Mouse (Mus musculus) adrenal gland, adult (tissue): ENCODE data around the gene D230025D16Rik.
A peak's percentile ranks its signal among the peaks of the same experiment; 100 is the strongest.
"Not testable (repeated sequence)": the region's sequence is repeated elsewhere in the genome, so short reads cannot be mapped to it uniquely, and the experiment has no call there.

Experiments
- DNase-seq, 2 experiments: peaks; one replicate each; pipeline ENCODE4 v3.0.0; 2022 to 2023; ENCODE audit warnings: low spot score in 1 of 2; ENCODE audit not compliant: inconsistent age in 2 of 2

Gene D230025D16Rik

DNA sequence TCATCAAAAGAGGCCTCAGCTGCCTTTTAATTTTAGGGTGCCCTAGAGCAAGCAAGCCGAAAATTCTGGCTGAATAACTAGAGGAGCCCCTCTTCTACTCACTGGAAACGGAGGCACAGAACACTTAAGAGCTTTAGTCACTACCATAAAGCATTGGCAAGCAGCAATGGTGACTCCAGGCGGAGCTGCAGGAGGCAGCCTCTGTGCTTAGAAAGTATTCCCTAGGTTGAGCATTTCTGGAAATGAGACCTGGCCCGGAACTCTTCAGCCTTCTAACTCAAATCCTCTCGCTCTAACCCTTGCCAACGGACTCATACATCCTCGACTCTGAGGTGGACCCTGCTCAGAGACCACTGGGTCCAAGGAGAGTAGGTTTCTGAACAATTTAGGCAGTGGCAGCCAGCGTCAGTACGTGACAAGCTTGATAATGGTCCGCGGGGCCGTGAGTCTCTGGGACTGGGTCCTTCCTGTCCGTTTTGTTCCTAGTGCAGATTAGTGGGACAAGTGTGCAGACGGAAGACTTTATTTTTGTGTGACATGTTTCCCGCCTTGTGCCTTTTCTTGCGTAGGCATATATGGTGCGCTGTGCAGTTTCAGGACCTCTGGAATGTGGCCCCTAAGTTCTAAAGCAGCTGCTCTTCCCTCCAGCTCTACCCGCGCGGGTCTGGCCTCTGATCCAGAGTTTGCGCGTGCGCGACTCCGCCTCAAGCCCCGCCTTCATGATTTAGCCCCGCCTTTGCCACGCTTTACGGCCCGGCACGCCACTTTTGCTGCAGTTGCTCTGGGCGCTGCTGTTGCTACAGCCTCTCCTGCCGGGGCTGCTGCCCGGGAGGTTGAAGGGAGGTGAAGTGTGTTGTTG, at the start of gene D230025D16Rik:
TSS of gene D230025D16Rik (plus strand) at position 733 of the 859 bp plus-strand sequence.
- DNase-seq: peak; percentile 95 to 99

DNA sequence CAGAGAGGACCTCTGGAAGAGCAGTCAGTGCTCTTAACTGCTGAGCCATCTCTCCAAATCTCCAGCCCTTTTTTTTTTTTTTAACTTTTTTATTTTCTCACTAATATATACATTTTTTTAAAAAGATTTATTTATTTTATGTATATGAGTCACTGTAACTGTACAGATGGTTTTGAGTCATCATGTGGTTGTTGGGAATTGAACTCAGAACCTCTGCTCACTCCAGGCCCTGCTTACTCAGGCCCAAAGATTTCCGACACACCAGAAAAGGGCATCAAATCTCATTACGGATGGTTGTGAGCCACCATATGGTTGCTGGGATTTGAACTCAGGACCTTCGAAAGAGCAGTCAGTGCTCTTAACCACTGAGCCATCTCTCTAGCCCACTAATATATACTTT, 49.7 kb upstream of the D230025D16Rik start:
- DNase-seq: not testable (repeated sequence)

DNA sequence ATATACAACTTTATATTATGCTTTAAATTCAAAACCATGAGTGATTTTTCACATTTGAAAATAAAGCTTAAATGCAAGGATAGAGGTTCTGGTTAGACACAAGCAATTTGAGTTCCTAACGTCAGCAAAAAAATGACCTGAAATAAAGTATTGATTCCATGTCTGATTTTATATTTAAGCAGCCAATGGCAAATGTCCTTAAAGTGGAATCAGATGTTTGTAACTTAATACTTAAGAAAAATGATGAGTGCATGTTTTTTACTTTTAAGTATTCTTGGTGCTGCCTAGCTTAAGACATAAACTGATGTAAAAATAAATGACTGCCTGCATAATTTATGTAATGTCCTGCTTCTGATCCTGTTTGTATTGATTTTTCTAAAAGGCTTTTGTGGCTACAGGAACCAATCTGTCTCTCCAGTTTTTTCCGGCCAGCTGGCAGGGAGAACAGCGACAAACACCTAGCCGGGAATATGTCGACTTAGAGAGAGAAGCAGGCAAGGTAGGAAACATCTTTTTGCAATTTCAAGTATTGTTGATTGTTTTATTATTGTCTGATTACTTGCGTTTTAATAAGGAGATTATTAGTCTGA, 46.6 kb upstream of the D230025D16Rik start:
- DNase-seq: no peak

DNA sequence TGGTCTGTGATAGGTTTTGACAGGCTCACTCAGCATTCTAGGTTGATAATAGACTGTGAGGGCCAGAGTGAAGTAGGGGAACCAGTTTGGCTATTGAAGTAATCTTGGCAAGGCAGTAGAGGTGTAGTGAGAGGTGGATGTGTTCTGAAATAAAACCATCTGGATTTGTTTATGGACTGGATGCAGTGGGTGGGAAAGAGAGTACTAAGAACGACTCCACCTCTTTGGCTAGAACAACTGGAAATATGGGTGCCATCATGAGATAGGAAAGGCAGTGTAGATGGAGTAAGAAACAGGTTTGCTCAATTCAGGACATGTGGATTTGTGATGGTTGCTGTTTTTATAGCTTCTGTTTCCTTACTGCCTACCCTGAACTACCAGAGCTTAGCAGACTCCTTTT, 42.7 kb upstream of the D230025D16Rik start:
- DNase-seq: no peak

DNA sequence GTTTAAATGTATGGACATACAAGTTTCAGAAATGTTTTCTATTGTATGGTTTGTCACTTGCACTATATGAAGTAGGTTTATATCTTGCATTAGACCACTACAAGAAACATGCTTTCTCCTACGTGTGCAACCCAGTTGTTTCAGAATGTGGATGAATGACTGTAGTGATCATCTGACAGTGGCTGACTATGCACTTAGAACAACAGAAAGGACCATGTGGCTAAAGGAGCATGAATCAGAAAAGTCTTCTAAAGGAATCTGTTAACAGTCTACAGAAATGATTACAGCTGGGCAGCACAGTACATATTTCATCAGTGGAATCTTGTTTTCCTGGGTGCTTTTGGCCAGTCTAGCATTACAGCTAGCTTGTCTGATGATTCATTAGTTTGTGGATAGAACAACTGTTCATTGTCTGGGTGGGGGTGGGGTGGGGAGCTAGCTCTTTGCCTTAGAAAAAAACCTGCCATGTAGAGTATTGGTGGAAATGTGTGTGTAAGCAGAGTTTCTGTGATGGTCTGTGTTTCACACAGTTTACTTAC, 38.4 kb upstream of the D230025D16Rik start:
- peak in 1 of 2 experiments; percentile 49 for DNase-seq

DNA sequence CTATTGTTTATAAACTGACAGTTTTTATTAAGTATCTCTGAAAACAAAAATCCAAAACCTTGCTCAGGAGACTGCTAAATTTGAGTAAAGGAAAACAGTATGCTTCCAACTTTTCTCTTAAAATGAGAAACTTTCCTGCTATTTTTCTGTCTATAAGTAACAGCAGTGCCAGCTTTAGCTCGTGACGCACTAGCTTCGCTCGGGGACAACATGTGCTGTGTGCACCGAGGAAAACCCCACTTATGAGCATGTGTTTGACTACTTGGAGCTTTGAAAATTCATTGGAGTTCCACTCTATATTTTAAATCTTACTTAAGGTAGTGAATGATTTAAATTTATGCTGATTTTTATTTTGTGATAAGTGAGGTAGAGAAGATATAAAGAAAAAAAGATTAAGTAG, 32.8 kb upstream of the D230025D16Rik start:
- no peak for DNase-seq

DNA sequence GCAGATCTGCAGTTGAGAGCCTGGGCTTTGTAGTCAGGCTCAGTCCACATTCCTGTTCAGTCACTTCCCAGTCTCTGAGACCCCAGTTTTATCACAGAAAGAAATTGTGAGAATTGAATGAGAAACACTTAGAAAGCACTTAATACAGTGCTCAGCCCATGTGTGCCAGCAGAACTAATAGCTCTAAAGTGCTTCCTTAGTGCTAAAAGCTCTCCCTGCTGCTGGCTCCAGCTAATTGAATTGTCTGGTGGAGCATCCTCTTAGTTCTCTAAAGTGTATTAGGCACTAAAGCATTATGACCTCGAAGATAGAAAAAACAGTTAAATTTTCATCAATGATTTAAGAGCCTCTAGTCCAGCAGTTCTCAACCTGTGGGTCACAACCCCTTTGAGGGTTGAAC, 19.2 kb upstream of the D230025D16Rik start:
- no peak for DNase-seq

DNA sequence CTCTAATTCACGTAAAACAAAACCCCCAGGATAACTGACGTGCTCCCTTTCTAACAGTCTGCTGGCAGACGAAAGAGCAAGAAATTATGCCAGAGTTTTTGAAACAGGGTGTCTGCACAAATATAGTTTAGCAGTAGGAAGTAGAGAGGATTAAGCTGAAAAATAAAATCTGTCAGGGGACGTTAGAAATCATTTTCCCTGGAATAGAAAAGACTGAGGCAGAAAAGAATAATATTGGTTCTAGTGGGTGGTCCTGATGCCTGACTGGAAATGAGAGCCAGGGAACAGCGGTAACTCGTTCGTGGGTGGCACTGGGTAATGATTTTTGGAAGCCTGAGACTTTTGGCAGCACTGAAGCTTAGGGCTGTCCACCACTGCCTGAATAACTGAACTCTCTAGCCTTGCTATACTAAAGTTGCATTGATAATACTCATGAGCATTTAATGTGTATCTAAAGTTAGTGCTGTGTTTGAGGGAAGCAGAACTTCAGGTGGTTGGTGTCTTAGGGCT, 18.1 kb upstream of the D230025D16Rik start:
- no peak for DNase-seq

DNA sequence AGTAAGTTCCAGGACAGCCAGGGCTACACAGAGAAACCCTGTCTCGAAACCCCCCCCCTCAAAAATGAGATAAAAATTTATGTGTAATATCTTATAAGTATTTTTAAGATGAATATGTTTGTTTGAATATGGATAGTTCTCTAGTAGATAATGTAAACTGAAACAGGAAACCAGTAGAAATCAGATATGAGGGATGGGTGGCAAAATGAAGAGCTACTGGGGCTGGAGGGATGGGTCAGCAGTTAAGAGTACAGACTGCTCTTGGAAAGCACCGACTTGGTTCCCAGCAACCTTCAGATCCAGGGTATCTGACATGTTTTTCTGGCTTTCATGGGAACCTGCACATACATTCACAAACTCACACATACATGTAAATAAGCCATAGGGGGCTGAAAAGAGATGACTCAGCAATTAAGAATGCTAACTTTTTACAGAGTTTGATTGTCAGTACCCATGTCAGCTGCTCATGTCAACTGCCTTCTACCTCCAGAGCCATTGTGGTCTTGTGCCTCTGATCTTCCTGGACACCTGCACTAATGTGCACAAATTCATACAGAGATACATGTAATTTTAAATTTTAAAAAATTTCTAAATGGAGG, 17.2 kb upstream of the D230025D16Rik start:
- DNase-seq: no peak

DNA sequence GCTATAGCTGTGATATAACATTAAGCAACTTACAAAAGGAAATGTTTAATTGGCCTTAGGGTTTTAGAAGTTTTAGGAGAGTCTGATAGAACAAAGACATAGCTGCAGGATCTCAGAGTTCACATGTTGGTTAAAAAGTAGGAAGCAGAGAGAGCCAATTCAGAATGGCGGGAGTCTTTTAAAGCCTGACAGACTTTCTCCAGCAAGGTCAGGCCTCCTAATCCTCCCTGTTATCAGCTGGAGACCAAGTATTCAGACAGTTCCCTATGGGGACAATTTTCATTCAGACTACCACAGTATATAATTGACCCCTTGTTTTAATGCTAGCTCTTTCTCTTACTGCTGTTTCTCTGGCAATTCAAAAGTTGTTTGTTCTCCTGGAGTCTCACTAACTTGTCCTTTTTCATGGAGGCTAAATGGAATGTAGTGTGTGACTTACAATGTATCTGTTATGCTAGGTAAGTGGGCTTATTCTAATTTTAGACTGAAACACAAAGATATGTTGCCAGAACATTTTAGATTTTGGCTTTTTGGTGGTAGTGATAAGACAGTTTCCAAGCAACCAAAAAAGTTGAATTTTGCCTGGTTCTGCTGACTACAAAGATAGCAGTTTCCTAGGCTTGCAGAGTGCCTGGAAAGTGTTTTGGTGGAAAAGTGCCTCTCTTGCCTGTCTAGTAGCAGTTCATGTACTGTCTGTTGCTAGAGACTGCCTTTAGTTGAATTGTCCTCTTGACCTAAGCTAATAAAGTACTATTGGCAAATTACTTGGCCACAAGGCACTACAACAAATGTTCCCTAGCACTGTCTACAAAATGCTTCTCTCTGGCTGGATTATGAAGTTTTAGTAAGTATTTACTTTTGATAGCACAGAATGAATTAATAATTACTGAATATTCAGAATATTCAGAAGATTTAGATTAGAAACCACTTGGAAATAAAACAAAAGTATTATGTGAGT, 15.5 kb upstream of the D230025D16Rik start:
- no peak for DNase-seq

DNA sequence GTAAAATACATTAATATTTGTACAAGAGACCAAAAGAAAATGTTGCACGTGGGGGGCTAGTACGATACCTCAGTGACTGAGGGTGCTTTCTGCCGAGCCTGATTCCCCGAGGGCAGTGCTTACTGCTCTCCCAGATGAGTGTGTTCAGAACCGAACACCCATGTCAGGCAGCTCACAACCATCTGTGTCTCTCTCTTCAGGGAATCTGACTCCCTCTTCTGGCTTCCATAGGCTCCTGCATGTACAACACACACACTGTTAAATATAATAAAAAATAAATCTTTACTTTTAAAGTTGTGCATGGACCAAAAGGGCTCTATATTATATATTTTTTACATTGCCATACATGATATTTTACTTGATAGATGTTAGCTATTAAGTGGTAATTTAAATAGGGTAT, 10.8 kb upstream of the D230025D16Rik start:
- DNase-seq: no peak

DNA sequence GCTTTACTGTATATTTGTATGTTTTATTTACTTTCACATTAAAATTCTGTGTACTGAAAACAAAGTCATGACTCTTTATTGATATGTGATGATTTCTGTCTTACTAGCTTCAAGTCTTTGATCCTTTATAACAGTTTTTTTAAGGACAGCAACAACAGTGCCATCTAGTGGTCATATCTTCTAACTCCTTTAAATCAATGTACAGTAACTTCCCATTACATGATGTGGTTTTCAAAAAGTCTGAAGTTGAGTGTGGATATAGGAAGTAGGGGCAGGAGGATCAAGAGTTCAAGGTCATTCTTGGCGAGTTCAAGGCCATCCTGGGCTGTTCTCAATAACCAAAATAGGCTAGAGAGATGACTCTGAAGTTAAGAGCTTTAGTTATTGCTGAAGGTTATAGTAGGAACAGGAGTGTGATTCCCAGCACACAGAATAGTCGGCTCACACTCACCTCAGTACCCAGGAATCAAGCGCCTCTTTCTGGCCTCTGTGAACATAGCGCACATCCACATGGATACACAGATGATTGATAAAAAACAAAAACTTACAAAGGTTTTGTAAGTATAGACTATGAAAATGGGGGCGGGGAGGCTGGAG, 6.9 kb upstream of the D230025D16Rik start:
- DNase-seq: peak; percentile 18 to 76

DNA sequence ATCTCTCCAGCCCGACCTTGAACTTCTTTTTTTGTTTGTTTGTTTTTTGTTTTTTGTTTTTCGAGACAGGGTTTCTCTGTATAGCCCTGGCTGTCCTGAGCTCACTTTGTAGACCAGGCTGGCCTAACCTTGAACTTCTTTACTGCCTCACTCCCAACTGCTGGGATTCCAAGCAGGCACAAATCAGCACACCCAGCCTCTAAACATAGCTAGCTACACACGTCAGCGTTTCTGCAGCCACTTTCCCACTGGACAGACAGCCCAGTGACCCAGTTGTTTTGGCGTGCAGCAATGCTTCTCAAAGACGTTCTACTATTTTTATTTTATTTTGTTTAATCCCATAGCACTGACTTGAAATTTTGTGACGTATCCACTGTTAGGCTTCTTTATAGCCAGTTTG, 1.1 kb upstream of the D230025D16Rik start:
- DNase-seq: peak; percentile 30 to 52

DNA sequence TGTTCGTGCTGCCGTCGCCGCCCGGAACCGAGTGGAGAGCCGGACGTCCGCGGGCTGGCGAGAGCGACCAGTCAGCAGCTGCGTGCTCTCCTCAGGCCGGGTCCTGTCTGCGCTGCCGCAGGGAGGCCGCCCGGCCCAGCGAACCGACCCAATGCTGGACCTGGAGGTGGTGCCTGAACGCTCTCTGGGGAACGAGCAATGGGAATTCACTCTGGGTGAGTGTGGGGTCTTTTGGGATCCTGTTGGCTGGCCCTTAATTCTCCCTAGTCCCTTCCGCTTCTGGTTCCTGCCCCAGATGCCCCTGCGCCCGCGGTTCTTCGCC, 288 bp downstream of the D230025D16Rik start:
- DNase-seq: no peak

DNA sequence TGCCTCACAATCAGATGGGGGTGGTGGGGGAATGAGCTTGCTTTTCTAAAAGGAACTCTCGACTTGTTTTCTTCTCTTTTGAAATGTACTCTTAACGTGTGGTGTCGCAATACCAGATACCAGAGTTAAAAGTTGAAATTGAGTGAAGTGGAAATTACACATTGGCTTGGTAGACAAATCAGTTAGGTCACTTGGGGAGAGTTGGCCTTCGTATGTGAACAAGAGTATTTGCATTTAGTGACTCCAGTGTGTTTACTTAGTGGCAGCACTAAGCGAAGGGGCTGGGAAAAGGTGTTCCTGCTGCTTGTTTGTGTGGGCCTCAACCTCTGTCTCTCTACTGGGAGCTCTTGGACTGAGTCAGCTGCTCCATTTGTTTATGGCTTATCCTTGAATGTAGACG, 972 bp downstream of the D230025D16Rik start:
- peak in 1 of 2 experiments; percentile 64 for DNase-seq

DNA sequence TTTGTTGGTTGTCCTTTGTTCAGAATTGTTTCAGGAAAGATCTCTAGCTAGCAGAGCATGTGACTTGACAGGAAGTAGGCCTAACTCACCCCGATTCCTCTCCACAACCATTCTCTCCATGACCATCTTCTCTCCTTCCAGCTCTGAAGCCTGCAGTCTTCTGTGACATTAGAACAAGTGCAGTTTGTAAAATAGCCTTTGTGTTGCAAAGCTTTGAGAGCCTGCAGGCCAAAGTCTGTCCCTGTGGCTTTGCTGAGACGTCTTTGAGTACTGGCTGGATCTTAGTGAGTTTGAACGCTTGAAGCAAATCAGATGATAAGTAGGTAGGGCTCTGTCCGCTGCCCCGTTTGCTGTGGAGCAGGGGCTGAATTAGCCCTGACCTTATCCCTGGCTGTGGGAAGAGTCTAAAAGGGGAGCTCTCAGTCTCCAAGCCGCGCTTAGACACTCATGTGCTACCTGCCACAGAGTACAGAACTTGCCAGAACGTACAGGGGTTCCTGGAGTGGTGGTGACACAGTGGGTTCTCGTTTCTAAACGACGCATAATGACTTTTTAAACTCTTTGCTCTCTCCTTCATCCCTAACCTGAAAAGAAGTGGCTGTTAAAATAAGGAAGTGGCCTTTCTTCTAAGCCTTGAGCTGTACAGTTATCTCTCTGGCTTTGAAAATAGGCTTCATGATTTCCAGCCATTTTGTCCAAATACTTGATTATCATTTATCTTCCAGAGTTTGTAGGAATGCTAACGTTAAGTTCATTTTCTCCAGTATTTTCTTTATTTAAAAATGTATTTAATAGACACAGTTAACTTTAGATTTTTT, 6.8 kb downstream of the D230025D16Rik start:
- peak in 1 of 2 experiments; percentile 34 for DNase-seq

DNA sequence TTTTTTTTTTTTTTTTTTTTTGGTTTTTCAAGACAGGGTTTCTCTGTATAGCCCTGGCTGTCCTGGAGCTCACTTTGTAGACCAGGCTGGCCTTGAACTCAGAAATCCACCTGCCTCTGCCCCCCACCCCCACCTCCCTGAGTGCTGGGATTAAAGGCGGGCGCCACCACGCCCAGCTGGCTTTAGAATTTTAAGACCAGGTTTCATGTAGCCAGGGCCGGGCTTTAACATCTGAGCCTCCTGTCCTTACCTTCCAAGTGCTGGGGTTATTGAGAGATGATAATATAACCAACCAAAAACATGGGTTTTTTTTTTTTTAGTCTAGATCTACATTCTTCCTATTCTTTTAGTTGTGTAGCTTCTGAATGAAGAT, 7.4 kb downstream of the D230025D16Rik start:
- DNase-seq: not testable (repeated sequence)

DNA sequence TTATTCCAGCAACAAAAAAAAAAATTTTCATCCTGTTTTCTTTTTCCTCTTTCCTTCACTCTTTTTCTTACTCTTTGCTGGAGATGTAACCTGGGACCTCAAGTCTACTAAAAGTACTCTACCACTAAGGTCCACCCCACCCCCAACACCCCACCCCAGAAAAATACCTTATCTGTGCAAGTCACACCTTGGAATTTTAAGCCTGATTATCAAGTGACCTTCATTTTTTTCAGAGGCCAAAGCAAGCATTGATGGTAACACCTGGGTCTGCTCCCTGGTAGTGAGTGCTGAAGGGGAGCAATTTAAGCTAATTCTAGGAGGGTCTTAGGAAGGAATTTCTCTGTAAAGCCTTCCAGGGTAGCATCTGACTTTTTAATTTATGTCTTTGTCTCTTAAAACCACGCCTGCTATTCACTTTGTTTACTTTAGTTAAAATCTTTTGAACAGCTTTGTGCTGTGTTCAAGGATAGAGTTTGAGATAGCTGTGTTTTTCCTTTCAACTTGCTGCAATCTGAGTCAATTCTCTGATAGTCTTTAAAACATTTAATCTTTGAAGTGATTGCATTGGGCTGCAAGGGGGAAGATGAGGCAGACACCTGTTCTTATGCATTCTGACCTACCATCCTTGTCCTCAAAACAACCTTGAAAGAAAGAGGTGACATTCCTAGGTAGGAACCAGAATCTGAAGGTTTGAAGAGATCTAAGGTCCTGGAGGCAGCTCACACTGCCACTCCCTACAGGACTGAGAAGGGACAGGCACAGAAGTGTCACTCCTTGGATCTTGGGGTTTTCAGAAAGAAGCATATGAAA, 8.4 kb downstream of the D230025D16Rik start:
- DNase-seq: no peak

DNA sequence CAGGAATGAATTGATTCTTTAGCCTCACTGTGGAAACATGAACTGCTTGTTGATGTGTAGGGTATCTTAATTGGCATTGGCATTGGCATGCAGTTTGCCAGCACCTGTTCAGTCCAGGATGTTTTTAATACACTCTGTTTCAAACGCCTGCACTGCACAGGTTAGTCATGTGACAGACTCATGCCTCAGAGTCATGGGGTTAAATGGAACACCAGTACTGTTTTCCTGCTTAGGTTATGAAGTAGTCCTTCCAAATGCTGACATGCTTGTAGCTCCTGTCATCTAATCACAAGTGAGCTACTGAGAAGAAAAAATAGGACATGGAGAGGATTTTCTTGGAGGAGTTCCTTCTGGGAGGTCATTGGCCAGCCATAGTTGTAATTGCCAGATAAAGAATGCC, 10.3 kb downstream of the D230025D16Rik start:
- DNase-seq: no peak
